Mouse (Mus musculus): ENCODE measurements around the gene Dhfr. TPM values are rescaled to one million over a fixed set of nuclear protein-coding genes. Genes with fewer than 3 reads are reported as not detected.

The Dhfr gene
- polyA plus RNA-seq, 1 experiment, result 3.0 TPM

GRCm38 (mm10) chr13:92346338-92346737 is 8.2 kb upstream of the Dhfr start:
- 95% methylated on average over 5 of the region's 5 CpGs for WGBS
- no peak for DNase-seq
- H3K27ac ChIP-seq (ENCODE audit: control insufficient read depth, insufficient read depth, low read length), result no peak overlapping the region
- H3K36me3 ChIP-seq (ENCODE audit: control insufficient read depth, insufficient read depth, low read length), result peaks cover 36% of the 10 kb centered on the region
- TF ChIP-seq POLR2A (IDR thresholded peaks at IDR 0.05; ENCODE audit: control insufficient read depth, extremely low read depth, insufficient read depth, low read length, poor library complexity), result no peak
- TF ChIP-seq CTCF (IDR thresholded peaks at IDR 0.05; ENCODE audit: borderline replicate concordance, control insufficient read depth, extremely low read depth, insufficient read depth, low read length, poor library complexity), result no peak
- no peaks in the 10 kb centered on the region for H3K27me3 ChIP-seq (ENCODE audit: control insufficient read depth, insufficient read depth, low read length)
- no peaks in the 10 kb centered on the region for H3K4me1 ChIP-seq (replicated peaks; ENCODE audit: control insufficient read depth, insufficient read depth, low read length)
- no peak overlapping the region for H3K4me3 ChIP-seq (ENCODE audit: control insufficient read depth, insufficient read depth, low read length)

DNA sequence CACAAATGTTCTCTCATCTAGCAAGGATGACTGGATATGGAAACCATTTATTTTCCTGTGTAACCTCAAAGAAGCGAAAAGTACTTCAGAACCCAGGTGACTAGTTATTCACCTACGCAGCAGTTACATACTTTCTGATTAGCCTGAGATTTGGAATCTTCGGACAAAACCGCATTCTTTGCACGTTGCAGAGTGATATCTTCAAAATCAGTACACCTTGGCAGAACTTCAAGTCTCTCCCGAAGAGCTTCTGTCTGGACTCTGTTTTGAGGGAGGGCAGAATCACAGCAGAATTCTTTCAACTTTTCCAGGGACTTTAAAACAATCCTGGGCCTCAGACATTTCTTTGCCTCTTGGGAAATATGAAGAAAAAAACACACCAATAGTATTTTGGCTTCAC is 3.4 kb upstream of the Dhfr start:
- DNase-seq, result no peak
- H3K4me3 ChIP-seq (ENCODE audit: control insufficient read depth, insufficient read depth, low read length), result no peak overlapping the region
- WGBS, result 93% methylated on average over 6 of the region's 6 CpGs
- H3K4me1 ChIP-seq (replicated peaks; ENCODE audit: control insufficient read depth, insufficient read depth, low read length), result peaks cover 9% of the 10 kb centered on the region
- H3K27ac ChIP-seq (ENCODE audit: control insufficient read depth, insufficient read depth, low read length), result no peak overlapping the region
- no peak for TF ChIP-seq CTCF (IDR thresholded peaks at IDR 0.05; ENCODE audit: borderline replicate concordance, control insufficient read depth, extremely low read depth, insufficient read depth, low read length, poor library complexity)
- H3K27me3 ChIP-seq (ENCODE audit: control insufficient read depth, insufficient read depth, low read length), result no peaks in the 10 kb centered on the region
- H3K36me3 ChIP-seq (ENCODE audit: control insufficient read depth, insufficient read depth, low read length), result peaks cover 22% of the 10 kb centered on the region

- Histone ChIP-seq H3K27me3 (ENCODE audit: control insufficient read depth, insufficient read depth, low read length) (no peaks in the 10 kb centered on the region), H3K27ac (ENCODE audit: control insufficient read depth, insufficient read depth, low read length) (peak overlapping the region; percentile 72), H3K36me3 (ENCODE audit: control insufficient read depth, insufficient read depth, low read length) (peaks cover 3% of the 10 kb centered on the region; the same call in 1 of the 2 replicates), H3K4me1 (replicated peaks; ENCODE audit: control insufficient read depth, insufficient read depth, low read length) (peaks cover 9% of the 10 kb centered on the region), H3K4me3 (ENCODE audit: control insufficient read depth, insufficient read depth, low read length) (peak overlapping the region; percentile 80)
- WGBS, result 8% methylated on average over 4 of the region's 4 CpGs
- TF ChIP-seq POLR2A (IDR thresholded peaks at IDR 0.05; ENCODE audit: control insufficient read depth, extremely low read depth, insufficient read depth, low read length, poor library complexity), result no peak
- no peak for TF ChIP-seq CTCF (IDR thresholded peaks at IDR 0.05; ENCODE audit: borderline replicate concordance, control insufficient read depth, extremely low read depth, insufficient read depth, low read length, poor library complexity)
- no peak for DNase-seq
Observed at GRCm38 (mm10) chr13:92353956-92354355, 570 bp upstream of the Dhfr start.

DNA sequence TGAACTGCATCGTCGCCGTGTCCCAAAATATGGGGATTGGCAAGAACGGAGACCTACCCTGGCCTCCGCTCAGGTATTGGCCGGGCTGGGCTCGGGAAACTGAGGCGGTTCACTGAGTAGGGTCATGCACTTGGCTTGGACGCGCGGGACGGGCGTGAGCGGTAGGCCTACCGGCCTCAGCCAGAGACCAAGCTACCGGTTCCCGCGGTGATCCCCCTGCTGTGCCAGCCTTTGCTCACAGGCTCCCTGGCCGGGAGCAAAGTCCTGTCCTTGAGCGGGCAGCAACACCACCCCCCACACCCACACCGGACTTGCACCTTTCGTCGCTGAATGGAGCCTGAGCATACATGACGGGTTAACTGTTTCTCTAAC is 732 bp downstream of the Dhfr start:
- DNase-seq, result no peak
- Histone ChIP-seq H3K4me1 (replicated peaks; ENCODE audit: control insufficient read depth, insufficient read depth, low read length) (peaks cover 9% of the 10 kb centered on the region), H3K27me3 (ENCODE audit: control insufficient read depth, insufficient read depth, low read length) (no peaks in the 10 kb centered on the region), H3K4me3 (ENCODE audit: control insufficient read depth, insufficient read depth, low read length) (peak overlapping the region; percentile 57), H3K27ac (ENCODE audit: control insufficient read depth, insufficient read depth, low read length) (no peak overlapping the region), H3K36me3 (ENCODE audit: control insufficient read depth, insufficient read depth, low read length) (no peaks in the 10 kb centered on the region; the same call in 1 of the 2 replicates)
- TF ChIP-seq CTCF (IDR thresholded peaks at IDR 0.05; ENCODE audit: borderline replicate concordance, control insufficient read depth, extremely low read depth, insufficient read depth, low read length, poor library complexity), result no peak
- TF ChIP-seq POLR2A (IDR thresholded peaks at IDR 0.05; ENCODE audit: control insufficient read depth, extremely low read depth, insufficient read depth, low read length, poor library complexity), result no peak
- WGBS, result under 1% methylated on average over 24 of the region's 24 CpGs

GRCm38 (mm10) chr13:92356376-92356775 is 1.9 kb downstream of the Dhfr start:
- WGBS, result 92% methylated on average over 7 of the region's 7 CpGs
- DNase-seq, result no peak
- Histone ChIP-seq H3K4me1 (replicated peaks; ENCODE audit: control insufficient read depth, insufficient read depth, low read length) (peaks cover 9% of the 10 kb centered on the region), H3K27me3 (ENCODE audit: control insufficient read depth, insufficient read depth, low read length) (no peaks in the 10 kb centered on the region), H3K27ac (ENCODE audit: control insufficient read depth, insufficient read depth, low read length) (no peak overlapping the region), H3K4me3 (ENCODE audit: control insufficient read depth, insufficient read depth, low read length) (no peak overlapping the region), H3K36me3 (ENCODE audit: control insufficient read depth, insufficient read depth, low read length) (no peaks in the 10 kb centered on the region; the same call in 1 of the 2 replicates)
- no peak for TF ChIP-seq CTCF (IDR thresholded peaks at IDR 0.05; ENCODE audit: borderline replicate concordance, control insufficient read depth, extremely low read depth, insufficient read depth, low read length, poor library complexity)
- TF ChIP-seq POLR2A (IDR thresholded peaks at IDR 0.05; ENCODE audit: control insufficient read depth, extremely low read depth, insufficient read depth, low read length, poor library complexity), result no peak

DNA sequence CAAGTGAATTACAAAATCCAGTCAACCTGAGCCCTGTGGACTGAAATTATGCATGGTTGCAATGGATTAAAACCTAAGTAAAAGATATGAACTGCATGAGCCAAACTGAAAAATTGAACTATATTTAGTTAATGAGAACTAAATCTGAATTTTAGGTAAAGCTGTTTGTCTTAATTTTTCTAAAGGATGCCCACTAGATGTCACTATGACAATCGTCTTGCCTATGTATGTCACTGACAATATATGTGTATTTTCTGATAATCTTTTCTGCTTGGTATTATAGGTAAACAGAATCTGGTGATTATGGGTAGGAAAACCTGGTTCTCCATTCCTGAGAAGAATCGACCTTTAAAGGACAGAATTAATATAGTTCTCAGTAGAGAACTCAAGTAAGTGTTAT is 3.1 kb downstream of the Dhfr start:
- WGBS, result 67% methylated on average over 2 of the region's 2 CpGs
- DNase-seq, result no peak
- Histone ChIP-seq H3K4me1 (replicated peaks; ENCODE audit: control insufficient read depth, insufficient read depth, low read length) (peaks cover 9% of the 10 kb centered on the region), H3K27ac (ENCODE audit: control insufficient read depth, insufficient read depth, low read length) (no peak overlapping the region), H3K27me3 (ENCODE audit: control insufficient read depth, insufficient read depth, low read length) (no peaks in the 10 kb centered on the region), H3K36me3 (ENCODE audit: control insufficient read depth, insufficient read depth, low read length) (no peaks in the 10 kb centered on the region; the same call in 1 of the 2 replicates), H3K4me3 (ENCODE audit: control insufficient read depth, insufficient read depth, low read length) (no peak overlapping the region)
- TF ChIP-seq CTCF (IDR thresholded peaks at IDR 0.05; ENCODE audit: borderline replicate concordance, control insufficient read depth, extremely low read depth, insufficient read depth, low read length, poor library complexity) (no peak), POLR2A (IDR thresholded peaks at IDR 0.05; ENCODE audit: control insufficient read depth, extremely low read depth, insufficient read depth, low read length, poor library complexity) (no peak)

- 99% methylated on average over 2 of the region's 2 CpGs for WGBS
Observed at GRCm38 (mm10) chr13:92361609-92362008, 7.1 kb downstream of the Dhfr start.

More at GRCm38 (mm10) chr13:92361609-92362008, 7.1 kb downstream of the Dhfr start:
- no peaks in the 10 kb centered on the region for H3K27me3 ChIP-seq (ENCODE audit: control insufficient read depth, insufficient read depth, low read length)
- H3K4me3 ChIP-seq (ENCODE audit: control insufficient read depth, insufficient read depth, low read length), result no peak overlapping the region
- no peaks in the 10 kb centered on the region; the same call in 1 of the 2 replicates for H3K36me3 ChIP-seq (ENCODE audit: control insufficient read depth, insufficient read depth, low read length)
- no peak for DNase-seq
- no peaks in the 10 kb centered on the region for H3K4me1 ChIP-seq (replicated peaks; ENCODE audit: control insufficient read depth, insufficient read depth, low read length)
- TF ChIP-seq CTCF (IDR thresholded peaks at IDR 0.05; ENCODE audit: borderline replicate concordance, control insufficient read depth, extremely low read depth, insufficient read depth, low read length, poor library complexity) (no peak), POLR2A (IDR thresholded peaks at IDR 0.05; ENCODE audit: control insufficient read depth, extremely low read depth, insufficient read depth, low read length, poor library complexity) (no peak)
- H3K27ac ChIP-seq (ENCODE audit: control insufficient read depth, insufficient read depth, low read length), result no peak overlapping the region
